Mouse (Mus musculus) kidney, embryonic 16.5 days (tissue): ENCODE measurements around the gene Gstm4. TPM values are rescaled to one million over a fixed set of nuclear protein-coding genes. Genes with fewer than 3 reads are reported as not detected.

Source experiments
- ATAC-seq: fragments of 200-750 bp; cut with Nextera tagmentation; 2 replicates; pipeline ENCODE4 v1.8.0; 2017; ENCODE audit warnings: moderate TSS enrichment; ENCODE audit not compliant: low FRiP score, low TSS enrichment
- H3K27ac ChIP-seq: fragments of 300-500 bp; sonication (generic); 2 replicates; pipeline ENCODE4 v1.5.1; 2014; ENCODE audit warnings: low read length
- H3K27me3 ChIP-seq: fragments of 300-500 bp; sonication (generic); 2 replicates; pipeline ENCODE4 v1.6.1; 2014; ENCODE audit warnings: low read length, control low read depth, mixed read lengths; ENCODE audit not compliant: insufficient read depth
- H3K36me3 ChIP-seq: fragments of 300-500 bp; sonication (generic); 2 replicates; pipeline ENCODE4 v1.6.1; 2014; ENCODE audit warnings: low read length, control low read depth, mixed read lengths; ENCODE audit not compliant: insufficient read depth
- H3K4me1 ChIP-seq: fragments of 300-500 bp; sonication (generic); 2 replicates; pipeline ENCODE4 v1.6.1; 2014; ENCODE audit warnings: low read length, control low read depth, mixed read lengths; ENCODE audit not compliant: insufficient read depth
- H3K4me2 ChIP-seq: fragments of 300-500 bp; sonication (generic); replicated peaks from 2 replicates; pipeline ENCODE4 v1.6.1; 2014; ENCODE audit warnings: low read depth, low read length
- H3K4me3 ChIP-seq: fragments of 300-500 bp; sonication (generic); 2 replicates; pipeline ENCODE4 v1.5.1; 2014; ENCODE audit warnings: mild to moderate bottlenecking, low read length
- H3K9ac ChIP-seq: fragments of 300-500 bp; sonication (generic); replicated peaks from 2 replicates; pipeline ENCODE4 v1.6.1; 2014; ENCODE audit warnings: low read length
- H3K9me3 ChIP-seq: fragments of 300-500 bp; sonication (generic); 2 replicates; pipeline ENCODE4 v1.6.1; 2016; ENCODE audit warnings: low read length, control low read depth
- WGBS: fragments of 180-500 bp; shearing (Covaris S2); extraction: QIAGEN DNeasy Blood & Tissue Kit; methylation state at CpG from one replicate; pipeline ENCODE4 v1.1.7; 2014; 5-methylcytosine and 5-hydroxymethylcytosine counted together
- polyA plus RNA-seq: library from polyadenylated mRNA; unstranded; fragments of >200 nt; fragmentation: Nextera tagmentation; extraction: Ambion mirVana; gene quantifications from 2 replicates; pipeline ENCODE4 v1.2.1, GENCODE M21; 2015

Gstm4 gene
- polyA plus RNA-seq, 1 experiment from 2014 or later, result 20.4 TPM

GRCm38 (mm10) chr3:108050493-108050892 is 5.8 kb upstream of the Gstm4 start:
- Histone ChIP-seq H3K27me3 (no peaks in the 10 kb centered on the region), H3K9me3 (no peaks in the 10 kb centered on the region), H3K36me3 (no peaks in the 10 kb centered on the region), H3K4me2 (no peak overlapping the region), H3K4me3 (no peak overlapping the region), H3K27ac (no peak overlapping the region), H3K4me1 (no peaks in the 10 kb centered on the region), H3K9ac (no peak overlapping the region)
- 88% methylated on average over 5 of the region's 5 CpGs for WGBS
- no peak for ATAC-seq

DNA sequence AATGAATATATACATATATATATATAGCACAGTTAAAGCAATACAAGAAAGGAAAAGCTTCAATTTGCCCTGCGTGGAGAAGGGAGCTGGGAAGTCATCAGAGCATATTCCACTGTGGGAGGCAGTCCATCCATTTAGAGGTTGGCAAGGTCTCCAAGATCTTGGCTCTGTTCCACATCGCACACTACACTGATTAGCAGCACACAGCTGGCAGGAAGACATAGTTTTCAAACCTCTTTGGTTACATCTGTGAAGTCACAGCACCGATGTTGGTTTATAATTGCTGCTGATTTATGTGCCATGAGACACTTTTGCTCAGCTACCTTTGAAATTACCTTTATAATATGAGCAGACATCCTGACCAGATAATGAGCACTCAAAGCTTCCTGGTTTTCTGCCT is 3.6 kb upstream of the Gstm4 start:
- H3K4me3 ChIP-seq, result no peak overlapping the region
- H3K36me3 ChIP-seq, result no peaks in the 10 kb centered on the region
- no peak for ATAC-seq
- WGBS, result 48% methylated on average over 3 of the region's 3 CpGs
- no peaks in the 10 kb centered on the region for H3K9me3 ChIP-seq
- no peak overlapping the region for H3K27ac ChIP-seq
- H3K27me3 ChIP-seq, result no peaks in the 10 kb centered on the region
- H3K4me1 ChIP-seq, result peaks cover 7% of the 10 kb centered on the region; the same call in 1 of the 2 replicates
- H3K9ac ChIP-seq, result no peak overlapping the region
- H3K4me2 ChIP-seq, result no peak overlapping the region

DNA sequence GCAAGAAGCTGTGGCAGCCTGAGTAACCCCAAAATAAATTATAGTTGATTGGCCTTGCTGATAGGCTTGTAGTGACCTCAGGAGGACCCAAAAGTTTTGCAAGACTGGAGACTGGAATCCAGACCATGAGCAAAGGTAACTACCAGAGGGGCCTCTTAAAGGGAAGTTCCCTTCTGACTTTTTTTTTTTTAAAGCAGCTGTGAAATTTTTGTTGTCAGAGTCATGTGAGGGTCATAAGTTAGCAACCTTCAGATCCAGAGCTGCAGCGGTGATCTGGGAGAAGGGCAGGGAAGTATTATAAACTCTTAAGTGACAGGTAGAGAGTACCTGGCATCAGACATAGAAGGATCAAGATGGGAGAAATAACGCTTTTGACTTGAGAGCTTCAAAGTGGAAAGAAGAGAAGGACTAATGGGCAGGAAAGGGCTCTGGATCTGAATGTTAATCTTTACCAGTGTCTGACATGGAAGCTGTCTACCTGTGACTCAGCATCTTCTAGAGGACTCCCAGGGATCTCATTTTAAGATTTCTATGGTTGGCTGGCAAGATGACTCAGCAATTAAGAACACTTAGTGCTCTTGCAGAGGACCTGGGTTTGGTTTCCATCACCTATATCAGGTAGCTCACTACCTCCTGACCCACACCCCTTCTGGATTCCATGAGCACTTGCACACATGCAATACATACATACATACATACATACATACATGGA is 2.4 kb upstream of the Gstm4 start:
- H3K27ac ChIP-seq, result no peak overlapping the region
- H3K9ac ChIP-seq, result no peak overlapping the region
- no peak overlapping the region for H3K4me2 ChIP-seq
- H3K36me3 ChIP-seq, result no peaks in the 10 kb centered on the region
- no peaks in the 10 kb centered on the region for H3K9me3 ChIP-seq
- 71% methylated on average over 2 of the region's 2 CpGs for WGBS
- no peak overlapping the region for H3K4me3 ChIP-seq
- peaks cover 7% of the 10 kb centered on the region; the same call in 1 of the 2 replicates for H3K4me1 ChIP-seq
- H3K27me3 ChIP-seq, result no peaks in the 10 kb centered on the region
- no peak for ATAC-seq

- no peak overlapping the region for H3K9ac ChIP-seq
- H3K4me3 ChIP-seq, result no peak overlapping the region
- no peaks in the 10 kb centered on the region for H3K9me3 ChIP-seq
- H3K4me2 ChIP-seq, result no peak overlapping the region
- H3K36me3 ChIP-seq, result no peaks in the 10 kb centered on the region
- 44% methylated on average over 5 of the region's 5 CpGs for WGBS
- H3K4me1 ChIP-seq, result no peaks in the 10 kb centered on the region
- no peak for ATAC-seq
- no peak overlapping the region for H3K27ac ChIP-seq
- no peaks in the 10 kb centered on the region for H3K27me3 ChIP-seq
Observed at GRCm38 (mm10) chr3:108033156-108033555, 11.5 kb downstream of the Gstm4 start.

DNA sequence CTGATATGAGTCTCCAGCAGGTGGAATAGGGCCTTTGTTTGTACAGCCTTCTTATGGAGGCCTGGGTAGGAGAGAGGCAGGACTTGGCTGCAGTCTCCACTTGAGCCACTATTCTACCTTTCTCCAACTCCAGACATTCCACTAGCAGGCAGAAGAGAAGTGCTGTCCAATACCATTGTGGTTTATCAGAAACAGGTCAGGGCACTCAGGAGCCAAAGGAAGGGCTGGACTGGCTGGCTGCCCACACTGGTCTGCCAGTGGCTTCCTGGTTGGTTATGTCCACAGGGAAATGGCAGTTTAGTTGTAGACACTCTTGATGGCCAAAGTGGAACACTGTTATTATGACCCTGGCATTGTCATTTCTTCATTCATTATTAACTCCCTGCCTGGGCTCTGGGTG is 12.6 kb downstream of the Gstm4 start:
- no peaks in the 10 kb centered on the region for H3K9me3 ChIP-seq
- H3K9ac ChIP-seq, result no peak overlapping the region
- no peaks in the 10 kb centered on the region for H3K27me3 ChIP-seq
- H3K36me3 ChIP-seq, result no peaks in the 10 kb centered on the region
- H3K4me3 ChIP-seq, result no peak overlapping the region
- H3K27ac ChIP-seq, result no peak overlapping the region
- no peak overlapping the region for H3K4me2 ChIP-seq
- ATAC-seq, result no peak
- no peaks in the 10 kb centered on the region for H3K4me1 ChIP-seq

GRCm38 (mm10) chr3:108028641-108029365 is 15.9 kb downstream of the Gstm4 start:
- Histone ChIP-seq H3K36me3 (no peaks in the 10 kb centered on the region), H3K27ac (no peak overlapping the region), H3K4me2 (no peak overlapping the region), H3K4me3 (no peak overlapping the region), H3K9me3 (no peaks in the 10 kb centered on the region), H3K27me3 (no peaks in the 10 kb centered on the region), H3K4me1 (no peaks in the 10 kb centered on the region), H3K9ac (no peak overlapping the region)
- ATAC-seq, result peak; percentile 64
- 70% methylated on average over 4 of the region's 4 CpGs for WGBS

DNA sequence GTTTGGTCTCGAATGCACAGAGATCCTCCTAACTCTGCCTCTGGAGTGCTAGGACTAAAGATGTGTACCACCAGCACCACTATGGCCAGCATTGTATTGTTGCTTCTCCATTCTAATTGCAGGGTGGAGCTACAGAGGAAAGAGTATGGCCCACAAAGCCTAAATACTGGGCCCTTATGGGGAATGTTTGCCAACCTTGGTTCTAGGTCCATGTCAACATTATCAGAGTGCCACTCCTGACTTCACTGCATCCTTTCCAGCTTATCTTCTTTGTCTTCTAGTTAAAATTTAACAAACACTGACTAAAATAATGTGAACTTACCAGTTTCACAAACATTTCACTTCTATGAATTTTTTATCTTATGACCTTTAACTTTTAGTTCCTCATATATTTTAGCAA is 18.1 kb downstream of the Gstm4 start:
- H3K36me3 ChIP-seq, result no peaks in the 10 kb centered on the region
- no peak overlapping the region for H3K4me2 ChIP-seq
- no peak overlapping the region for H3K9ac ChIP-seq
- H3K9me3 ChIP-seq, result no peaks in the 10 kb centered on the region
- no peak for ATAC-seq
- H3K27ac ChIP-seq, result no peak overlapping the region
- H3K4me1 ChIP-seq, result no peaks in the 10 kb centered on the region
- no peak overlapping the region for H3K4me3 ChIP-seq
- 85% methylated on average over 1 of the region's 1 CpGs for WGBS
- no peaks in the 10 kb centered on the region for H3K27me3 ChIP-seq

DNA sequence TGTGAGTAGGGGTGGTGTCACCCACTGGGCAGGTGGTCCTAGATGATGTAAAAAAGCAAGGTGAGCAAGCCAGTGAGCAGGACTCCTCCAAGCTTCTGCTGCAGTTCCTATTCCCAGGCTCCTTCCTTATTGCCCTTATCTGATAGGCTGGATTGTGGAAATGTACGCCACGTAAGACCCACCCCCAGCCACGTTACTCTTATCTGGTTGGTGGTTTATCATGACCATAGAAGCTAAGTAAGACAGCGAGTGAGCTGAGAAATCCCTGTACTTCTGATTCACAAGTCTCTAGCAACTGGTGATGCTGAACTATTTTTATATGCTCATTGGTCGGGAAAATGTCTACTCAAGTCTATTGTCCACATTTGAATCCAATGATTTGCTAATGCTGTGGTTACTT is 18.6 kb downstream of the Gstm4 start:
- ATAC-seq, result no peak

DNA sequence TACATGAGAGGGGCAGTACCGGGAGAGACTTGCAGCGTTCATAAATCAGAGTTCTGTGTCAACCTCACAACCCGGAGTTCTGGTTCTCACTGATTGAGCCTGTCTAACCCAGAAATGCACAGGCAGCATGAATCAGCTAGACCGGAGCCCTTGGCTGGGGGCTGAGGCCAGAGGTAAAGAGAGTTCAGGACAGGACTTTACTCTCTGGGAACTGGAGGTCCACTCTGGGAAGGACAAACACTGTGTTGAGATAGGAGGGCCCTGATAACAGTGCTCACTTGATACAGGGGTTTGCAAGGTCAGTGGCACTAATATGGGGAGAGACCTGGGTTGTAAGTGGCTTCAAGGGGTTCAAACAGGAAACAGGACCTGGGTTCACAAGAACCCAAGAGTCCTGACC is 19.4 kb downstream of the Gstm4 start:
- Histone ChIP-seq H3K4me1 (no peaks in the 10 kb centered on the region), H3K36me3 (no peaks in the 10 kb centered on the region), H3K27me3 (no peaks in the 10 kb centered on the region), H3K27ac (no peak overlapping the region), H3K4me2 (no peak overlapping the region), H3K9me3 (no peaks in the 10 kb centered on the region), H3K4me3 (no peak overlapping the region), H3K9ac (no peak overlapping the region)
- WGBS, result 38% methylated on average over 4 of the region's 4 CpGs
- ATAC-seq, result no peak

More for the DNA sequence above, 18.6 kb downstream of the Gstm4 start:
- Histone ChIP-seq H3K9ac (no peak overlapping the region), H3K9me3 (no peaks in the 10 kb centered on the region), H3K4me2 (no peak overlapping the region), H3K36me3 (no peaks in the 10 kb centered on the region), H3K4me1 (no peaks in the 10 kb centered on the region), H3K27ac (no peak overlapping the region), H3K4me3 (no peak overlapping the region), H3K27me3 (no peaks in the 10 kb centered on the region)
- 80% methylated on average over 5 of the region's 5 CpGs for WGBS

- no peak overlapping the region for H3K27ac ChIP-seq
- H3K4me3 ChIP-seq, result no peak overlapping the region
- ATAC-seq, result no peak
- no peak overlapping the region for H3K4me2 ChIP-seq
- H3K9me3 ChIP-seq, result no peaks in the 10 kb centered on the region
- WGBS, result 79% methylated on average over 6 of the region's 6 CpGs
- no peaks in the 10 kb centered on the region for H3K36me3 ChIP-seq
- no peaks in the 10 kb centered on the region for H3K27me3 ChIP-seq
- H3K4me1 ChIP-seq, result peaks cover 7% of the 10 kb centered on the region
- no peak overlapping the region for H3K9ac ChIP-seq
Observed at GRCm38 (mm10) chr3:108022650-108023049, 22.0 kb downstream of the Gstm4 start.
